Mouse (Mus musculus) hindbrain, embryonic 13.5 days (tissue): ENCODE results near the gene Dpp4. TPM values are rescaled to one million over a fixed set of nuclear protein-coding genes. Genes with fewer than 3 reads are reported as not detected.

Source experiments
- ATAC-seq: fragments of 200-750 bp; cut with Nextera tagmentation; 2 replicates; pipeline ENCODE4 v1.8.0; 2017; ENCODE audit warnings: moderate TSS enrichment; ENCODE audit not compliant: low FRiP score
- H3K27ac ChIP-seq: fragments of 300-500 bp; sonication (generic); 2 replicates; pipeline ENCODE4 v1.5.1; 2015; ENCODE audit warnings: inconsistent platforms, mild to moderate bottlenecking, moderate library complexity
- H3K27me3 ChIP-seq: fragments of 300-500 bp; sonication (generic); 2 replicates; pipeline ENCODE4 v1.6.1; 2015; ENCODE audit warnings: mild to moderate bottlenecking, inconsistent platforms
- H3K36me3 ChIP-seq: fragments of 300-500 bp; sonication (generic); 2 replicates; pipeline ENCODE4 v1.6.1; 2015; ENCODE audit warnings: mild to moderate bottlenecking, inconsistent platforms
- H3K4me1 ChIP-seq: fragments of 300-500 bp; sonication (generic); replicated peaks from 2 replicates; pipeline ENCODE4 v1.6.1; 2015; ENCODE audit warnings: inconsistent platforms
- H3K4me2 ChIP-seq: fragments of 300-500 bp; sonication (generic); 2 replicates; pipeline ENCODE4 v1.6.1; 2015; ENCODE audit warnings: inconsistent platforms, mild to moderate bottlenecking, moderate library complexity
- H3K4me3 ChIP-seq: fragments of 300-500 bp; sonication (generic); 2 replicates; pipeline ENCODE4 v1.5.1; 2015; ENCODE audit warnings: mild to moderate bottlenecking, inconsistent platforms
- H3K9ac ChIP-seq: fragments of 300-500 bp; sonication (generic); 2 replicates; pipeline ENCODE4 v1.6.1; 2015; ENCODE audit warnings: mild to moderate bottlenecking, inconsistent platforms
- H3K9me3 ChIP-seq: fragments of 300-500 bp; sonication (generic); 2 replicates; pipeline ENCODE4 v1.6.1; 2016; ENCODE audit warnings: inconsistent platforms
- WGBS: fragments of 180-500 bp; shearing (Covaris S2); methylation state at CpG from one replicate; pipeline ENCODE4 v1.1.7; 2015; 5-methylcytosine and 5-hydroxymethylcytosine counted together
- polyA plus RNA-seq: library from polyadenylated mRNA; unstranded; fragments of >200 nt; fragmentation: Nextera tagmentation; extraction: Ambion mirVana; gene quantifications from 2 replicates; pipeline ENCODE4 v1.2.1, GENCODE M21; 2015

The Dpp4 gene
- polyA plus RNA-seq, 1 experiment from 2014 or later: 1.4 TPM

DNA sequence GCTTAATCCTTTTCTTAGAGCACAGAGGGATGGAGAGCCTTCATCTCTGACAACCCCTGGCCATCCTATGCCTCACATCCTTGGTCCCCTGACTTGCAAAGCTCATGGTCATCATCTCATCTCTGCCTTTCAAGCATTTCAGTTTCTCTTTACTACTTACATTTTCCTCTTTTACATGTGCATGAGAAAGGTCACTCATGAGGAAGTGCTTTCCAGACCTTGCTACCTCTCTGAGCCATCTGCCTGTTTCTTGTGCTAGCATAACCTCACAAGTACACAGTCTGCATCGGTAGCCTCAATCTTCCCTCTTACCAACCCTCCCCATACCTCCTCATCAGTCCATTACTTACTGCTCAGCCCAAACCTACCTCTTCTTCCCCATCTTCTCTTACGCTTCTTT is 12.2 kb downstream of the Dpp4 start:
- H3K4me3 ChIP-seq: no peak overlapping the region
- H3K27me3 ChIP-seq: no peaks in the 10 kb centered on the region
- no peak for ATAC-seq
- 93% methylated on average over 2 of the region's 2 CpGs for WGBS
- no peak overlapping the region for H3K27ac ChIP-seq
- H3K4me2 ChIP-seq: no peak overlapping the region
- no peaks in the 10 kb centered on the region for H3K9me3 ChIP-seq
- H3K36me3 ChIP-seq: no peaks in the 10 kb centered on the region
- H3K9ac ChIP-seq: no peak overlapping the region
- H3K4me1 ChIP-seq: no peaks in the 10 kb centered on the region

DNA sequence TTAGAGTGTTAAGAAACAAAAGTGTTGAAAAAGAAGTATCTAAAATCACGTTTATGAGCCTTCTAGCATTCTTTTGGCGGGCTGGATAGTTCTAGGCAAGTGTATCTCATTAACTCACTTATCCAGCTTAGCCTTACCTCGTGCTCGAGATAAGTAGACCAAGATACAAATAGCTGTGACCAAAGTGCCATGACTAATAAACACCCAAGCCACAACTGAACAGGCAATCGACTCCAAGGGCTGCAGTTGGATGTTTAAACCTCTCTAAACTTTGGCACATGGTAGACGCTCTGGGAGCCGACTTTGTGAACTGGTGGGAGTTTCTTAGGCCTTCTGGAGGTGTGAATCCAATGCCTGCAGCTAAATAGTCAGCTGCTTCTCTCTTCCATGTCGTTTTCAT is 12.7 kb downstream of the Dpp4 start:
- 84% methylated on average over 8 of the region's 8 CpGs for WGBS
- no peak for ATAC-seq
- Histone ChIP-seq H3K4me2 (no peak overlapping the region), H3K4me3 (no peak overlapping the region), H3K4me1 (no peaks in the 10 kb centered on the region), H3K9me3 (no peaks in the 10 kb centered on the region), H3K9ac (no peak overlapping the region), H3K36me3 (no peaks in the 10 kb centered on the region), H3K27ac (no peak overlapping the region), H3K27me3 (no peaks in the 10 kb centered on the region)

DNA sequence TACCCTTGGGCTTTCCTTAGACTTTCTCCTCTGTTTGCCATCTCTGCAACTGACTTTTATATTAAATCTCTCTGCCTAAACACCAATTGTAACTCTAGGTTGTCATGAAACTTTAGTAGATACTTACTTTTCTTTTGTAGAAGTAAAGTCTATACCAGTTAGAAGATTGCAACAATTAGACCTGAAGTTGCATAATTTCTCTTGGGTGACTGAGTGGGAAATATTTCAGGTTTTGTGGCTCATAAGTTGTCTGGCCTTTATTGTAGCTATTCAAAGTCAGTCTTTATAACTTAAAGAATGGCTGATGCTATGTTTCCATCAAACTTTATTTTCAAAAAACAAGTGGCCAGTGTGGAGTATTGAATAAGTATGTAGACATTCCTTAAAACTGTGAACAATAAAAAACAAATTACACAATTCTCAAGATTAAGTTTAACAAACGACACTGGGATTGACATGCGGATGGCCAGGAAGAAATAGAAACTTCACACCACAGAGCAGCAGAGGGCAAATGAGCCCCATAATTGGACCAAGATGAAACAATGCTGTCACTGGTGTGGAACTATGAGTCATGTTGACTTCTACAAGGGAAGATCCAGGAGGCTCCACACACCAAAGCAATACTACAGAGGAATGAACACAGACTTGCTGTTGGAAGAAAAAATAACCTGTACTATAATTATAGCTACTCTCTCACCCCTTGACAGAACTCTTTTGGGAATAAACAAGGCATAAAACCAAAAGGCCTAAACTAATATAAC is 13.7 kb downstream of the Dpp4 start:
- Histone ChIP-seq H3K36me3 (no peaks in the 10 kb centered on the region), H3K4me1 (no peaks in the 10 kb centered on the region), H3K4me3 (no peak overlapping the region), H3K27ac (no peak overlapping the region), H3K4me2 (no peak overlapping the region), H3K9me3 (no peaks in the 10 kb centered on the region), H3K9ac (no peak overlapping the region), H3K27me3 (no peaks in the 10 kb centered on the region)
- 95% methylated on average over 2 of the region's 2 CpGs for WGBS
- ATAC-seq: no peak

DNA sequence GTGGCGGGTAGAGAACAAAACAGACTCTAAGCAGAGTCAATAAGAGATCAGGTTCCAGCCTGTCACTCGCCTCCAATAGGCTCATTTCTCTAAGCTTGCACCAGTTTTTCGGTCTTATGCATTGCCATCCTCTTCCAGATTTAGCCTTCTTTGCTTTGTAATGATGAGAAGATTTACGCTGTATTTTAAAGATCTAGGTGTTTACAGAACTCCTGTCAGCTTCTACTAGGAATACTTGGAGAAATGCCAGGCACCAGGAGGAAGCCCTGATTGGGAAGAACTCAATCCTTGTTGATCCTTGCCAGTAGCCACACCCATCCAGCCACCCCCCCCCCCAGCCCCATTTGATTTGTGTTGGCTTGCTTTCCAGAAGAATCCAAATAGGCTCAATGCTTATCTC is 14.4 kb downstream of the Dpp4 start:
- ATAC-seq: no peak
- 93% methylated on average over 4 of the region's 4 CpGs for WGBS
- no peaks in the 10 kb centered on the region for H3K9me3 ChIP-seq

DNA sequence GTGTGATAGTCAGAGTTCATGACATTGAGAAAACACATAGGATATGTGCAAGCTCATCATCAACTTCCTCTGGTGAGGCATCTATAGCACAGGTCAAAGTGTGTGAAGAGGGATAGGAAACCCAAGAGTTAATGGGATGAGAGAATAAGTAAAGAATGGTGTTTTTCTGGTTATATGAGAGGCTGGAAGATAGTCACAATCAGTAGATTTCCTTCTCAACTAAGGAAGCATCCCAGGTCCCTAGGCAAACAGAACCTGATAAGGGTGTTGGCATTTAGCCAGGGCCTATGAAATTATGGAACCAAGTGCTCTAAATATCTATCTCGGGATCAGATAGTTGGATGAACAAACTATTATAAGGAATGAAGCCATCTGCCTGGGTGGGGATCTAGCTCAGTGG is 15.2 kb downstream of the Dpp4 start:
- 78% methylated on average over 1 of the region's 1 CpGs for WGBS
- no peak for ATAC-seq

More for the DNA sequence above, 14.4 kb downstream of the Dpp4 start:
- Histone ChIP-seq H3K4me2 (no peak overlapping the region), H3K9ac (no peak overlapping the region), H3K36me3 (no peaks in the 10 kb centered on the region), H3K27me3 (no peaks in the 10 kb centered on the region), H3K4me1 (no peaks in the 10 kb centered on the region), H3K4me3 (no peak overlapping the region), H3K27ac (no peak overlapping the region)

DNA sequence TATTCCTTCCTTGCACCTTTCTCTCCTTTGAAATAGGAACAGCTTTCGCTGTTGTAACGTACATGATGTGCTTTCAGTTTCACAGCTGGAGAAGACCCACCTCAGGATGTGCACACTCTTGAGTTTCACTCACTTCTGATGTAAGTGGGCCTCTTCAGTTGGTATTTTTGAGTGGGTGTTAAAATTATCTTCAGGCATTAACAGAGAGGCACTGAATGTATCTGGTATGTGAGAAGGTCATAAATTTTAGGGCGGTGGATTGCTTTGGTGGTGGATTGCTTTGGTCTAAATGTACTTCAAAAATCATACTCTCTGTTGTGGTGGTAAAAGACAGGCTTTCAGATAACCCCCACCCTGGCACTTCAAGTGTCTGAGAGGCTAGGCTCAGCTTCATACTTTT is 17.2 kb downstream of the Dpp4 start:
- WGBS: 93% methylated on average over 3 of the region's 3 CpGs
- no peak overlapping the region for H3K4me3 ChIP-seq
- H3K9ac ChIP-seq: no peak overlapping the region
- H3K4me2 ChIP-seq: no peak overlapping the region
- H3K9me3 ChIP-seq: no peaks in the 10 kb centered on the region
- no peak overlapping the region for H3K27ac ChIP-seq
- no peaks in the 10 kb centered on the region for H3K27me3 ChIP-seq
- no peaks in the 10 kb centered on the region for H3K4me1 ChIP-seq
- no peak for ATAC-seq
- H3K36me3 ChIP-seq: no peaks in the 10 kb centered on the region

More for the DNA sequence above, 15.2 kb downstream of the Dpp4 start:
- Histone ChIP-seq H3K36me3 (no peaks in the 10 kb centered on the region), H3K4me1 (no peaks in the 10 kb centered on the region), H3K4me2 (no peak overlapping the region), H3K27ac (no peak overlapping the region), H3K27me3 (no peaks in the 10 kb centered on the region), H3K9ac (no peak overlapping the region), H3K9me3 (no peaks in the 10 kb centered on the region), H3K4me3 (no peak overlapping the region)

DNA sequence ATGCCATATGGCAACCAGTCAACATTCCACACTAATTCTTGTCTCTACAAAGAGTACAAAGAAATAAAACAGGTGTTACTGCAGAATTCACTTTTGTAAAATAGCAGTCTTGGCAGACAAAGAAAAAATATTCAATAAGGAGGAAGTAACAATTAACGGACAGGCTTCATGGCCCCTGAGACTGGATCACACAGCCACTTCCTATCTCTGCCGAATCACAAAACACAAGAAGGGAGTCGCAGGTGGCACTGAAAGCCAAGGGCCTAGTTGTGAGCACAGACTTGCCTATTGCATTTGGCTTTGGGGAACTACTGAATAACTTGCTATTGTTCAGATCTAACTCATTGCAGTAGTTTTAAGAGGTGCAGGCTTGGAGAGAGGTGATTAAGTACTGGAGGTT is 19.9 kb downstream of the Dpp4 start:
- no peak for ATAC-seq
- Histone ChIP-seq H3K27me3 (no peaks in the 10 kb centered on the region), H3K4me2 (no peak overlapping the region), H3K4me3 (no peak overlapping the region), H3K9ac (no peak overlapping the region), H3K36me3 (no peaks in the 10 kb centered on the region), H3K4me1 (no peaks in the 10 kb centered on the region), H3K27ac (no peak overlapping the region), H3K9me3 (no peaks in the 10 kb centered on the region)
- whole genome bisulfite sequencing: 87% methylated on average over 3 of the region's 3 CpGs

DNA sequence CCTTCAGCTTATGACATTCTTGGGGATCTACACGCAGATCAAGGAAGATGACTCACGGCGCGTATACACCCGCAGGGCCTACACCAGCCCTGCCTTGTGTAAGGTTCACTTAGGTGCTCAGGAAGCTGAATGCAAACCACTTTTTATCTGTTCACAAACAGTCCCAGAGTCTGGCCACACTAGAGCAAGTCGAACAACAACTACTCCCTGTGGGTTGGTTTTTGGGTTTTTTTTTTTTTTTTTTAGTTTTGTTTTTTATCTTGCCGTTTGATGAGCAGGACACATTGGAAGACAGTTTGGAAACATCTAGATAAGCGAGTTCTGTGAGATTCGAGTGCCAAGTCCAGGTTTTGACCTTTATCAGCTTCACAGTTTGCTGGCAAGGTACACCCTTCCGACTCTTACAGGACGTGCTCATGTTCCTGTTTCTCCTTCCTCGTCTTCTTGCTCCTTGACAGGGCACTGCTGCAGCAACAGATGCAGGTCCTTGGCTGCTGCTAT is 21.0 kb downstream of the Dpp4 start:
- no peak overlapping the region for H3K4me3 ChIP-seq
- ATAC-seq: no peak
- H3K27me3 ChIP-seq: no peaks in the 10 kb centered on the region
- WGBS: 94% methylated on average over 12 of the region's 12 CpGs
- H3K27ac ChIP-seq: no peak overlapping the region
- H3K9me3 ChIP-seq: no peaks in the 10 kb centered on the region
- no peaks in the 10 kb centered on the region for H3K4me1 ChIP-seq
- H3K4me2 ChIP-seq: no peak overlapping the region
- H3K36me3 ChIP-seq: no peaks in the 10 kb centered on the region
- no peak overlapping the region for H3K9ac ChIP-seq

DNA sequence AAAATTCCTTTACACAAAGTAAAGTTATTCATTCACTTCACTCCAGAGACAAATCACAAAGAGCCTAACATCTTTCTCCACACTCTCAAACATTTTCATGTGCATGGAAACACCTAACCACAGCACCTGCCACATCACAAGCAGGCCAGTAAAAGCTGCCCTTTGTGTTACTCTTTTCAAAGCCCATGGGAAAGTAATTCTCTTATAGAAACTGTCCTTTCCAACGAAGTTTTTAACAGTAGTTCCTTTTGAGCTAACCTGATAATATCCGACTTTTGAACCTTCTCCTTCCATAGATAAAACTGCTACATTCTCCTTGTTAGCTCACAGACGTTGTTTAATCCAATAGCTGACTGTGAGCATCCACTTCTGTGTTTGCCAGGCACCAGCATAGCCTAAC is 21.7 kb downstream of the Dpp4 start:
- Histone ChIP-seq H3K36me3 (no peaks in the 10 kb centered on the region), H3K27ac (no peak overlapping the region), H3K9me3 (no peaks in the 10 kb centered on the region), H3K4me3 (no peak overlapping the region), H3K27me3 (no peaks in the 10 kb centered on the region), H3K4me2 (no peak overlapping the region), H3K9ac (no peak overlapping the region), H3K4me1 (no peaks in the 10 kb centered on the region)
- no peak for ATAC-seq
- WGBS: 69% methylated on average over 3 of the region's 3 CpGs

DNA sequence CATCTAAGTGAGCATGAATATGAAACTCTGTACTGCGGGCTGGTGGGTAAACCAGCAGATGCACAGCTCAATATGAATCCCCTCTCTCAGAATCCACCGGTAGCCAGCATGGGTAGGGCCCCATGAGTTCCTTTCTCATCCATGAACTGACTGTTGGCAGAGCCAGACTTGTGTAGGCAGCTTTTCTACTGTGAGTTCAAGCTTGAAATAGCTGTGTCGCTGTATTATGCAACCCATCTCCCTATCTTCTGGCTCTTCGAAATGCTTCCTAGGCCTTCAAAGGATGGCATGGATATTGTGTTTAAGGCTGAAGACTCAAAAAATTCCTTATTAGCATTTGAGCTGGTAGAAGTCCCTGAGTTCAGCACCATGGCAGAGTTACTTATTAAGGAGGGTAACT is 23.2 kb downstream of the Dpp4 start:
- WGBS: 91% methylated on average over 4 of the region's 4 CpGs
- no peaks in the 10 kb centered on the region for H3K36me3 ChIP-seq
- no peak for ATAC-seq
- H3K9ac ChIP-seq: no peak overlapping the region
- H3K27ac ChIP-seq: no peak overlapping the region
- H3K9me3 ChIP-seq: no peaks in the 10 kb centered on the region
- H3K4me2 ChIP-seq: no peak overlapping the region
- H3K4me3 ChIP-seq: no peak overlapping the region
- no peaks in the 10 kb centered on the region for H3K27me3 ChIP-seq
- H3K4me1 ChIP-seq: no peaks in the 10 kb centered on the region

DNA sequence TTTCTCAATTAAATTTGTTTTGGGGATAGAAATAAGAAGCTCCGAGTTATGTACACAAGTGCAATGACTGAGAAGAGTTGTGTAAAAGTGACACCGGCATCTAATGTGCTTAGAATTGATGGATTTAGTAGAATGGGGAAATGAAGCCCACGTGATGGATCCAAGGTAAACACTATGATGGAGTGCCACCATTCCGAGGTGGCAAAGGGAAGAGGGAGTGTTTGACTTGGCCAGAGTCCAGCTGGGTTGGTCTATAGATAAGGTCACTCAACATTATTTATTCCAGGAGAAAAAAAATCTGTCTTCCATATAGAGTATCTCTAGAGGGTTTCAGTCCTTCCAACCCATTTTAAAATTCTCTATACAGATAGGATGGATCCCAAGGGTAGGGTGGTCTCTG is 28.8 kb downstream of the Dpp4 start:
- no peaks in the 10 kb centered on the region for H3K36me3 ChIP-seq
- H3K27me3 ChIP-seq: no peaks in the 10 kb centered on the region
- WGBS: 81% methylated on average over 4 of the region's 4 CpGs
- H3K27ac ChIP-seq: no peak overlapping the region
- no peak overlapping the region for H3K9ac ChIP-seq
- H3K4me2 ChIP-seq: no peak overlapping the region
- H3K4me3 ChIP-seq: no peak overlapping the region
- no peak for ATAC-seq
- no peaks in the 10 kb centered on the region for H3K9me3 ChIP-seq
- H3K4me1 ChIP-seq: no peaks in the 10 kb centered on the region

DNA sequence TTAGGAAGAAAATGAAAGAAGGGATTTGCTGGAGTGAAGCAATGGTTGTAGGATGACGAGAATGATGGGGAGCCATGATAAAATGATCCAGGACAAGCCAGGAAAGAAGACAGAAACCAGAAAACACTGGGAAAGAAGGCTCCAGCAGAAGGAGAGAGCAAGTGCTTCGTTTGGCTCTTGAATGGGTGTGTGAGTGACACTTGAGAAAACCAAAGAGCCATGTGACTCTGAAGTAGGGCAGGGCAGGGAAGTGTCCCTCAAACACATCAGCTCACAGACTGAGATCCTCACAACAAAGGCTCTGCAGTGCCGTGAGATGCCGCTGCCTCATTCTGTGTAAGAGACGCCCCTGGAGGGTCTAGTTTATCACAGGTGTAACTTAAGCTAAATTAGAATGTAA is 29.6 kb downstream of the Dpp4 start:
- H3K36me3 ChIP-seq: no peaks in the 10 kb centered on the region
- 73% methylated on average over 5 of the region's 5 CpGs for WGBS

DNA sequence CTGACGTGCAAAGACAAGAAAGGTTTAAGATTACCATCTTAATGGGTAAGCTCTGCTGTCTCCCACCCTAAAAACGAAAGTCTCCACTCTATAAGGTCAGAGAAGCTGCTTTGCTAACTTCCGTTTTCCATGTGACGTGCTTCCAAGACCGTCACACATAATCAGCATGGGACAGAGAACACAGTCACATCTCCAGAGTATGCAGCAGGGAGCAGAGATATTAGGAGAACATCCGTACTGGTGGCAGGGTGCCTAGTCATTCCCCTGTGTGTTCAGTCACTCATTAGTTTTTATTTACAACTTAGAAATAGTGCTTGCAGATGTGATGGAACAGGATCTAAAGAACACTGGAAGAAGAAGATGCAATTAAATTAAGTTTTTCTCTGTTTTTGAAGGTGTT is 30.3 kb downstream of the Dpp4 start:
- no peak for ATAC-seq
- Histone ChIP-seq H3K9ac (no peak overlapping the region), H3K4me1 (no peaks in the 10 kb centered on the region), H3K4me3 (no peak overlapping the region), H3K36me3 (no peaks in the 10 kb centered on the region), H3K27me3 (no peaks in the 10 kb centered on the region), H3K9me3 (no peaks in the 10 kb centered on the region), H3K4me2 (no peak overlapping the region), H3K27ac (no peak overlapping the region)
- WGBS: 88% methylated on average over 6 of the region's 6 CpGs

More for the DNA sequence above, 29.6 kb downstream of the Dpp4 start:
- Histone ChIP-seq H3K27me3 (no peaks in the 10 kb centered on the region), H3K9ac (no peak overlapping the region), H3K27ac (no peak overlapping the region), H3K9me3 (no peaks in the 10 kb centered on the region), H3K4me3 (no peak overlapping the region), H3K4me2 (no peak overlapping the region), H3K4me1 (no peaks in the 10 kb centered on the region)
- ATAC-seq: no peak
